Mouse (Mus musculus): ENCODE measurements around the gene Gabrr1. TPM values are rescaled to one million over a fixed set of nuclear protein-coding genes. Genes with fewer than 3 reads are reported as not detected.
A peak's percentile ranks its signal among the peaks of the same experiment; 100 is the strongest.
"Not testable (repeated sequence)": the region's sequence is repeated elsewhere in the genome, so short reads cannot be mapped to it uniquely, and the experiment has no call there.

Gene Gabrr1
- total and polyA plus RNA-seq, 2 experiments from 2014 or later, result 1.4 TPM

- not testable (repeated sequence) for ATAC-seq (ENCODE audit: low FRiP score)
- DNase-seq (ENCODE audit: low spot score), result peak; percentile 85
These were observed 13.2 kb upstream of the Gabrr1 start for GRCm38 (mm10) chr4:33119118-33119517.

GRCm38 (mm10) chr4:33124493-33124892 is 7.8 kb upstream of the Gabrr1 start:
- Histone ChIP-seq H3K4me2 (ENCODE audit: low read depth, low read length, poor library complexity, severe bottlenecking) (no peak overlapping the region), H3K27ac (ENCODE audit: low read depth, low read length) (no peak overlapping the region), H3K36me3 (ENCODE audit: insufficient read depth, low read length) (no peaks in the 10 kb centered on the region), H3K4me3 (ENCODE audit: low read depth, low read length) (no peak overlapping the region), H3K9ac (replicated peaks; ENCODE audit: low read length, poor library complexity, severe bottlenecking) (no peak overlapping the region), H3K27me3 (ENCODE audit: insufficient read depth, low read length) (no peaks in the 10 kb centered on the region), H3K4me1 (ENCODE audit: insufficient read depth, low read length) (no peaks in the 10 kb centered on the region), H3K9me3 (ENCODE audit: low read length) (no peaks in the 10 kb centered on the region)
- ATAC-seq (ENCODE audit: low FRiP score), result no peak
- WGBS, result 83% methylated on average over 6 of the region's 6 CpGs
- peak; percentile 71 for TF ChIP-seq CTCF (IDR thresholded peaks at IDR 0.05)
- DNase-seq (ENCODE audit: low spot score), result peak; percentile 33

More at GRCm38 (mm10) chr4:33119118-33119517, 13.2 kb upstream of the Gabrr1 start:
- not testable (repeated sequence) for H3K9me3 ChIP-seq (ENCODE audit: low read length); H3K4me3 ChIP-seq (ENCODE audit: low read depth, low read length); H3K27me3 ChIP-seq (ENCODE audit: insufficient read depth, low read length); H3K4me2 ChIP-seq (ENCODE audit: low read depth, low read length, poor library complexity, severe bottlenecking); H3K27ac ChIP-seq (ENCODE audit: low read depth, low read length); H3K4me1 ChIP-seq (ENCODE audit: insufficient read depth, low read length); H3K36me3 ChIP-seq (ENCODE audit: insufficient read depth, low read length); H3K9ac ChIP-seq (replicated peaks; ENCODE audit: low read length, poor library complexity, severe bottlenecking)
- peak; percentile 84 for TF ChIP-seq CTCF (IDR thresholded peaks at IDR 0.05)
- 2% methylated on average over 3 of the region's 3 CpGs for WGBS

GRCm38 (mm10) chr4:33125409-33126084 is 6.8 kb upstream of the Gabrr1 start:
- Histone ChIP-seq H3K27me3 (ENCODE audit: insufficient read depth, low read length) (no peaks in the 10 kb centered on the region), H3K4me2 (ENCODE audit: low read depth, low read length, poor library complexity, severe bottlenecking) (no peak overlapping the region), H3K4me3 (ENCODE audit: low read depth, low read length) (no peak overlapping the region), H3K9ac (replicated peaks; ENCODE audit: low read length, poor library complexity, severe bottlenecking) (no peak overlapping the region), H3K9me3 (ENCODE audit: low read length) (no peaks in the 10 kb centered on the region), H3K36me3 (ENCODE audit: insufficient read depth, low read length) (no peaks in the 10 kb centered on the region), H3K4me1 (ENCODE audit: insufficient read depth, low read length) (no peaks in the 10 kb centered on the region), H3K27ac (ENCODE audit: low read depth, low read length) (no peak overlapping the region)
- 57% methylated on average over 10 of the region's 10 CpGs for WGBS
- DNase-seq (ENCODE audit: low spot score), result peak; percentile 85
- ATAC-seq (ENCODE audit: low FRiP score), result no peak
- no peak for TF ChIP-seq CTCF (IDR thresholded peaks at IDR 0.05)

GRCm38 (mm10) chr4:33146679-33147291 is 14.5 kb downstream of the Gabrr1 start:
- WGBS, result 37% methylated on average over 20 of the region's 20 CpGs
- ATAC-seq (ENCODE audit: low FRiP score) (peak; percentile 58; the same call in 1 of the 2 replicates), DNase-seq (ENCODE audit: low spot score) (peak; percentile 1)
- no peaks in the 10 kb centered on the region for H3K4me1 ChIP-seq (ENCODE audit: insufficient read depth, low read length)
- 0 out of 2 replicates have a peak overlapping the region, but pooled peaks have one; percentile 8 for H3K4me3 ChIP-seq (ENCODE audit: low read depth, low read length)
- TF ChIP-seq CTCF (IDR thresholded peaks at IDR 0.05), result no peak
- no peaks in the 10 kb centered on the region for H3K27me3 ChIP-seq (ENCODE audit: insufficient read depth, low read length)
- no peaks in the 10 kb centered on the region for H3K9me3 ChIP-seq (ENCODE audit: low read length)
- H3K36me3 ChIP-seq (ENCODE audit: insufficient read depth, low read length), result no peaks in the 10 kb centered on the region
- 0 out of 2 replicates have a peak overlapping the region, but pooled peaks have one; percentile 29 for H3K9ac ChIP-seq (replicated peaks; ENCODE audit: low read length, poor library complexity, severe bottlenecking)
- peak overlapping the region; percentile 34 for H3K4me2 ChIP-seq (ENCODE audit: low read depth, low read length, poor library complexity, severe bottlenecking)
- no peak overlapping the region for H3K27ac ChIP-seq (ENCODE audit: low read depth, low read length)

GRCm38 (mm10) chr4:33147825-33148224 is 15.5 kb downstream of the Gabrr1 start:
- DNase-seq (ENCODE audit: low spot score) (peak; percentile 71), ATAC-seq (ENCODE audit: low FRiP score) (0 out of 2 replicates have a peak, but pooled peaks have one; percentile 47)
- Histone ChIP-seq H3K9ac (replicated peaks; ENCODE audit: low read length, poor library complexity, severe bottlenecking) (no peak overlapping the region), H3K4me2 (ENCODE audit: low read depth, low read length, poor library complexity, severe bottlenecking) (no peak overlapping the region), H3K27me3 (ENCODE audit: insufficient read depth, low read length) (no peaks in the 10 kb centered on the region), H3K36me3 (ENCODE audit: insufficient read depth, low read length) (no peaks in the 10 kb centered on the region), H3K9me3 (ENCODE audit: low read length) (no peaks in the 10 kb centered on the region), H3K4me1 (ENCODE audit: insufficient read depth, low read length) (no peaks in the 10 kb centered on the region), H3K4me3 (ENCODE audit: low read depth, low read length) (no peak overlapping the region), H3K27ac (ENCODE audit: low read depth, low read length) (no peak overlapping the region)
- 7% methylated on average over 2 of the region's 2 CpGs for WGBS
- peak; percentile 76 for TF ChIP-seq CTCF (IDR thresholded peaks at IDR 0.05)

- Histone ChIP-seq H3K4me3 (ENCODE audit: low read depth, low read length) (no peak overlapping the region), H3K27me3 (ENCODE audit: insufficient read depth, low read length) (no peaks in the 10 kb centered on the region), H3K9ac (replicated peaks; ENCODE audit: low read length, poor library complexity, severe bottlenecking) (no peak overlapping the region), H3K9me3 (ENCODE audit: low read length) (no peaks in the 10 kb centered on the region), H3K27ac (ENCODE audit: low read depth, low read length) (no peak overlapping the region), H3K4me1 (ENCODE audit: insufficient read depth, low read length) (no peaks in the 10 kb centered on the region), H3K36me3 (ENCODE audit: insufficient read depth, low read length) (no peaks in the 10 kb centered on the region), H3K4me2 (ENCODE audit: low read depth, low read length, poor library complexity, severe bottlenecking) (no peak overlapping the region)
- TF ChIP-seq CTCF (IDR thresholded peaks at IDR 0.05), result no peak
- DNase-seq (ENCODE audit: low spot score) (no peak), ATAC-seq (ENCODE audit: low FRiP score) (no peak)
- 45% methylated on average over 7 of the region's 7 CpGs for WGBS
These were observed 16.8 kb downstream of the Gabrr1 start for GRCm38 (mm10) chr4:33149150-33149549.
